Mouse (Mus musculus): ENCODE data around the gene Smurf2. TPM values are rescaled to one million over a fixed set of nuclear protein-coding genes. Genes with fewer than 3 reads are reported as not detected.
A peak's percentile ranks its signal among the peaks of the same experiment; 100 is the strongest.
"Not testable (repeated sequence)": the region's sequence is repeated elsewhere in the genome, so short reads cannot be mapped to it uniquely, and the experiment has no call there.

The Smurf2 gene
- polyA plus RNA-seq, 1 experiment from 2014 or later = 16.5 TPM

DNA sequence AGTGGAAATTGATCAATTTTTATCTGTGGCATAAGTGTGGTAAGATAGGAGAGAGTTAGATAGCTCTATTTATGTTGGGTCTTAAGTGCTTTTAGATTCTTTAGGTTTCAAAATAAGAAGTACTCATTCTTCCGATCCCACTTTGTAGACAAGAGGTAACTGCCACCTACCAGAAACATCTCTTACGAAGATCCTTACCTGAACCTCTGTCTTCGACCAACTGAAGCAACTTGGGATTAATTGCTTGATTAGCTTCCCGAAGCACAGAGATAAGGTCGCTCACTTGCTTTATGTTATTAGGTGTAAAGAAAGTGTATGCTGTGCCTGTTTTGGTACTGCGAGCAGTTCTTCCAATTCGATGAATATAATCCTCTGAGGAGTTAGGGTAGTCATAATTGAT lies 138.2 kb downstream of the Smurf2 start:
- H3K4me2 ChIP-seq; H3K27me3 ChIP-seq; H3K9me3 ChIP-seq; H3K4me3 ChIP-seq; H3K27ac ChIP-seq; ATAC-seq (ENCODE audit: insufficient number of reproducible peaks, insufficient read depth, low FRiP score, low TSS enrichment, low read depth); H3K9ac ChIP-seq: not testable (repeated sequence)
- Histone ChIP-seq H3K4me1 (peaks cover 24% of the 10 kb centered on the region), H3K36me3 (peaks cover 58% of the 10 kb centered on the region)
- WGBS = 92% methylated on average over 7 of the region's 7 CpGs

DNA sequence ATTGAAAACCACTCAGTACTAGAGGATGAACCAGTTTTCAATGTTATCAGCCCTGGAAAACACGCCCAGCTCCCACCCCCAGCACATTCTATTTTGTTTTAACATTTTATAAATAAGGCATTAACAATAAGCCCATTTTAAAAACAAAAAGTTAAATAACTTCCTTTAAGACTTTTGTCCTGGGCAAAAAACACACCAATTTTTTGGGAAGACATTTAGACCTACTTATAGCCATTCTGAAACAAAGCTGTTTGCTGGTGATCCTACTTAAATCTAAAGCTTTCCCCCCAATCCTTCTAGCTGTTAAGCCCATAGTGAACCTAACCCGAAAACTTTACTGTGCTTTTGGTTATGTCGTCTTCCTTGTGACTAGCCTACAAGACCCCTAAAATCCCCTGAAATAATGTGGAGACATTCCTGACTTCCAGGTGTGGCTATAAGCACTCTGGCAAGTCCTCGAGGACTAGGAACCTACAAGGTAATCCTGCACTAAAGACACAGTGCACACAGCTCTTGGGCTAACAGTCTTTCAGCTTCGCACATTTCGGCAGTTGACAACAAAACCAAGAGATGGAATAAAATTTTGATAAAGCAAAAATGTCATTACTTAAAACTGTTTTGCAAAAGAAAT lies 139.8 kb downstream of the Smurf2 start:
- H3K4me1 ChIP-seq = peaks cover 19% of the 10 kb centered on the region
- WGBS = 78% methylated on average over 6 of the region's 6 CpGs
- no peaks in the 10 kb centered on the region for H3K27me3 ChIP-seq
- peak overlapping the region; percentile 18; the same call in 1 of the 2 replicates for H3K4me2 ChIP-seq
- ATAC-seq (ENCODE audit: insufficient number of reproducible peaks, insufficient read depth, low FRiP score, low TSS enrichment, low read depth) = no peak
- no peak overlapping the region for H3K4me3 ChIP-seq
- H3K27ac ChIP-seq = no peak overlapping the region
- no peaks in the 10 kb centered on the region for H3K9me3 ChIP-seq
- no peak overlapping the region for H3K9ac ChIP-seq
- H3K36me3 ChIP-seq = peaks cover 59% of the 10 kb centered on the region

DNA sequence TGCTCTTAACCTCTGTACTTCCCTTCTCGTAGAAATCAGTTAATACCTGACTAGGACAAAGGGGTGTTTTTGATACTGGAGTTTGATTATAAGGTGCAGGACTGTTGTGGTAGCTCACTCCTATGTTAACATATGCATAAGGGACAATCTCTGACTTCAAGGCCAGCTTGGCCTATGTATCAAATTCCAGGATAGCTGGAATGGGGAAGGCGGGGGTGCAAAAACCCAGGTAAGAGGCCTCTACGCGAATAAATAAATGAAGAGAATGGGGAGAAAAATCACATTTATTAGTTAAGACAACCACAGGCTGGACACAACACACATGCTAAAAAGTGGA lies 140.5 kb downstream of the Smurf2 start:
- WGBS = 65% methylated on average over 4 of the region's 4 CpGs
- peak overlapping the region; percentile 65 for H3K4me2 ChIP-seq
- H3K27me3 ChIP-seq = no peaks in the 10 kb centered on the region
- peak overlapping the region; percentile 99 for H3K27ac ChIP-seq
- H3K4me3 ChIP-seq = peak overlapping the region; percentile 73
- no peak for ATAC-seq (ENCODE audit: insufficient number of reproducible peaks, insufficient read depth, low FRiP score, low TSS enrichment, low read depth)
- peaks cover 59% of the 10 kb centered on the region for H3K36me3 ChIP-seq
- H3K4me1 ChIP-seq = peaks cover 12% of the 10 kb centered on the region
- no peaks in the 10 kb centered on the region for H3K9me3 ChIP-seq
- H3K9ac ChIP-seq = no peak overlapping the region

DNA sequence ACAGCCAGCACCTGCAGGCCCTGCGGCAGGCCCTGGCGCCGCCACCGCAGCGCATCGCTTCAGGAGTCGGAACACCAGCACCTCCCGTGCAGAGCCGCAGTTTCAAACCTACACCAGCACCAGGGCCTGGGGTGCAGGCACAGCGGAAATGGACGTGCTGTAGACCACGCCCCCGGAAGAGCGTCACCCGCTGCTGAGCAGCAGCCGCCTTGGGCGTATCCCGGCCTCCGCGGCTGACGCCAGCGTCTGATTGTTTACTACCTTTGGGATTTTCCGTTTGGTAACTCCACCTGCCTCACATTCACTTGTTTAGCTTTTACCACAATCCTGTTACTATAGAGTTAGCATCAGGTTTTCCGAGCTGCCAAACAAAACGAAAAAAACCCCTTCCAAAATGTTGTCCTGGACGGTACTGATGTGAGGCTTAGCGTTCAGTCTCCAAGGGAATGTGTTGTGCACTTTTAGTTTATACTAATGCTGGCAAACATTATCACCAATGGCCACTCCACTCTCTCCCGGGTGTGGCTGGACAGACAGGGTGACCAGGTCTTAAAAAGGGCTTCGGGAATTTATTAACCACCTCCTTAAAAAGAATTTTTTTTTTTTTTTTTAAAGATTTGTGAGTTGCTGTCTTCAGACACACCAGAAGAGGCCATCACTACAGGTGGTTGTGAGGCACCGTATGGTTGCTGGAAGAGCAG lies 141.0 kb downstream of the Smurf2 start, which contains the start of gene Polg2:
Gene Polg2 (minus strand): TSS at position 150 of the 701 bp plus-strand sequence.
- Histone ChIP-seq H3K27ac (peak within 1 kb of the TSS; percentile 99), H3K36me3 (peaks cover 60% of the 10 kb centered on the region), H3K9ac (peak within 1 kb of the TSS; percentile 89), H3K27me3 (no peaks in the 10 kb centered on the region), H3K9me3 (no peaks in the 10 kb centered on the region), H3K4me3 (peak within 1 kb of the TSS; percentile 73), H3K4me1 (peaks cover 12% of the 10 kb centered on the region), H3K4me2 (peak within 1 kb of the TSS; percentile 65)
- WGBS = 3% methylated on average over 30 of the region's 30 CpGs
- peak; percentile 97 for ATAC-seq (ENCODE audit: insufficient number of reproducible peaks, insufficient read depth, low FRiP score, low TSS enrichment, low read depth)

DNA sequence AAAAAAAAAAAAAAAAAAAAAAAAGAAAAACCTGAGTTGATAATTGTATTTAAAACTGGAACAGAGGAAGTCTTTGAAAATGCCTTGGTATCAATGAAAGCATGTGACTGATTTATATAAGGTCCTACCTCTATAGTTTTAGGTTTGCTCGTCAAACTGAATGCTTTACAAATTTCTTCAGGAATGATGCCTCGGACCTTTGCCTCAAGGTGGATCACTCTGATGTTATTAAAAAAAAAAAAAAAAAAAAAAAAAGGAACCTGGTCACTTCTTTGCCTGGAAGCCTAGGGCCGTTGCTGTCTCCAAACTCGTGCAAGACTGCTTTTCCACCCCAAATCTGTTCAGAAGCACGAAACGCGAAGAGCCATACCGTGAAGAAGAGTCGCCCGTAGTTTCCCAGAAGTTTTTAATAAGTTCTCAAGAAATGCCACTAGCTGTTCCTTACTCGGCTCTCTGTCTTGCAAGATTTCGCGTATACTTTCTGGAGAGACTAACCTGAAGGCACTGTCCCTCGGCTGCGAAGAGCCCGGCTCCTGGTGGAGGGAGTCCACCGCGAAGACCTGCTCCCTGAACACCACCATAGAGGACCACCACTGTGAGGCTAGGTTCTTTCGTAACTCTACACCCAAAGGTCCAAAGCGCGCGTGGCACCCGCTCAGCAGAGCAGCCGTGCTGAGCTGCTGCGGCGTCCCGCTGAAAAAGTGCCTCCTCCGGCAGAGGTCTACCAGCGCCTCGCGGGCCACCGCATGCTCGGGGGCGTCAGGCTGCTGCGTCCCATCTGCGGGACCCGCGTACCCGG lies 141.7 kb downstream of the Smurf2 start:
- Histone ChIP-seq H3K9ac (peak overlapping the region; percentile 89), H3K4me3 (peak overlapping the region; percentile 73), H3K9me3 (no peaks in the 10 kb centered on the region), H3K4me1 (peaks cover 12% of the 10 kb centered on the region), H3K36me3 (peaks cover 60% of the 10 kb centered on the region), H3K27ac (peak overlapping the region; percentile 99), H3K4me2 (peak overlapping the region; percentile 65), H3K27me3 (no peaks in the 10 kb centered on the region)
- peak; percentile 81 for ATAC-seq (ENCODE audit: insufficient number of reproducible peaks, insufficient read depth, low FRiP score, low TSS enrichment, low read depth)
- 2% methylated on average over 39 of the region's 39 CpGs for WGBS

DNA sequence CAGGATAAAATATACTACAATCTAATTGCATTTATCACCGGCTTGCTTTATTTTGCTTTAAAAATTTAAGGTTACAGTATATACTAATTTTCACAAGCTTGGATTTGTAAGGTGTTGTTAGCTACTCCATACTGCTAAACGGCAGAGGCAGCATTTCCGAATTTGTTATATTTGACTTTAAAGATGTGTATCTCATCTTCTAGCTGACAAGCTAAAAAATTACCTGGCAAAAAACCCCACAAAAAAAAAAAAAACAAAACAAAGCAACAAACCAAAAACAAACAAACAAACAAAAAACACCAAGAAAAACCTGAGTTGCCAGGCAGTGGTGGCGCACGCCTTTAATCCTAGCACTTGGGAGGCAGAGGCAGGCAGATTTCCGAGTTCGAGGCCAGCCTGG lies 142.4 kb downstream of the Smurf2 start:
- H3K9me3 ChIP-seq = no peaks in the 10 kb centered on the region
- no peaks in the 10 kb centered on the region for H3K27me3 ChIP-seq
- peaks cover 12% of the 10 kb centered on the region for H3K4me1 ChIP-seq
- WGBS = 94% methylated on average over 7 of the region's 7 CpGs
- no peak overlapping the region for H3K27ac ChIP-seq
- H3K4me2 ChIP-seq = peak overlapping the region; percentile 65
- peak overlapping the region; percentile 73 for H3K4me3 ChIP-seq
- no peak overlapping the region; the same call in 1 of the 2 replicates for H3K9ac ChIP-seq
- ATAC-seq (ENCODE audit: insufficient number of reproducible peaks, insufficient read depth, low FRiP score, low TSS enrichment, low read depth) = no peak
- peaks cover 60% of the 10 kb centered on the region for H3K36me3 ChIP-seq

DNA sequence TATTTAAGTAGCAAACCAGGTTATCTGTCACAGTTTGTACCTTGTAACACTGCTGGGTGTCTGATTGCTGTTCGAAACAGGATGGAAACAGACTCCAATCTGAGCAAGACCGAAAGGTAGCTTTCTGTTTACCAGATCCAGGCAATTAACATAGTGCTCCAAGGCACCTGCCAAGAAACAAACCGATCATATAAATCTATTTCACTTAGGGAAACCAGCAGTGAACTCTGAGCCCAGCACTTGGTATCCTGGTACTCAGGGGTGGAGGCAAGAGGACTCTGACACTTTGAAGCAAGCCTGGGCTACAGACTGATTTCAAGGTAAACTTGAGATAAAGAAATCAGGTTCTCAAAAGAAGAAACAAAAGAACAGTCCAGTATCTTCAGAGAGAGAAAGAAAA lies 143.1 kb downstream of the Smurf2 start:
- no peaks in the 10 kb centered on the region for H3K27me3 ChIP-seq
- no peaks in the 10 kb centered on the region for H3K9me3 ChIP-seq
- H3K27ac ChIP-seq = no peak overlapping the region
- peak overlapping the region; percentile 65; the same call in 1 of the 2 replicates for H3K4me2 ChIP-seq
- peaks cover 12% of the 10 kb centered on the region for H3K4me1 ChIP-seq
- WGBS = 90% methylated on average over 3 of the region's 3 CpGs
- ATAC-seq (ENCODE audit: insufficient number of reproducible peaks, insufficient read depth, low FRiP score, low TSS enrichment, low read depth) = no peak
- H3K4me3 ChIP-seq = no peak overlapping the region
- peak overlapping the region; percentile 32; the same call in 1 of the 2 replicates for H3K9ac ChIP-seq
- H3K36me3 ChIP-seq = peaks cover 60% of the 10 kb centered on the region

DNA sequence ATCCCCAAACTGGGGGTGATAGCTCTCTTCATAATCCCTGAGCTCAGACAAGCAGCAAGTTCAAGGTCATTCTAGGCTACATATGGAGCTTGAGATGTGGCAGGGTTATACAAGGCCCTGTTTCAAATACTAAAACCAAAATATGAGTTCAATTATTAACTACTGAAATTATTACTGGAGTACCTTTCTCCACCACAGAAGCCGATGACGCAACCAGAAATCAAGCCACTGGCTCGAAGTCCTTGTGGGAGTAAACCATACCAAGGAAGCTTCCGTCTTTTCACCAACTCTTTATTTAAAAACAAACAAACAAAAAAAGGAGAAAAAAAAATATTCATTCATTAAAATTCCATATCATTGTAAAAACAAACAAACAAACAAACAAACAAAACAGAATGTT lies 143.6 kb downstream of the Smurf2 start:
- peaks cover 12% of the 10 kb centered on the region for H3K4me1 ChIP-seq
- H3K9ac ChIP-seq = no peak overlapping the region
- H3K27ac ChIP-seq = no peak overlapping the region
- ATAC-seq (ENCODE audit: insufficient number of reproducible peaks, insufficient read depth, low FRiP score, low TSS enrichment, low read depth) = no peak
- no peak overlapping the region for H3K4me3 ChIP-seq
- H3K4me2 ChIP-seq = no peak overlapping the region
- no peaks in the 10 kb centered on the region for H3K27me3 ChIP-seq
- WGBS = 92% methylated on average over 4 of the region's 4 CpGs
- no peaks in the 10 kb centered on the region for H3K9me3 ChIP-seq
- peaks cover 60% of the 10 kb centered on the region for H3K36me3 ChIP-seq

DNA sequence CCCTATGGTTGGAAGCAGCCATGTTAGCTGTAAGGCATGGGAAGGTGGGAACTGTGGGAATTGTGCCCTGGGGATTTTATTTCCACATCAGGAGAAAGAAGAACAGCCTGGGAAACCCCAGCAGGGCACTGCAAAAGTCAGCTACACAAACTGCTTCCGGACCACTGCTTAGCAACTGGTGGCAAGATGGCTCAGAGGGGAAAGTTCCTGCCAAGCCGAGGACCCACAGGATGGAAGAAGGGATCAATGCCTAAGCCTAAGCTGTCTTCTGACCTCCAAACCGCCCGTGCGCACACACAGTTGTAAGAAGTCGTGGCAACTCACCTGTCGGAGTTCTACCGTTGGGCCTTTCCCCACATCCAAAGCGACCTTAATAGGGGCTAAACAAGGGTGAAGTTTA lies 147.5 kb downstream of the Smurf2 start:
- Histone ChIP-seq H3K9me3 (no peaks in the 10 kb centered on the region), H3K27ac (no peak overlapping the region), H3K4me3 (no peak overlapping the region), H3K9ac (no peak overlapping the region), H3K27me3 (no peaks in the 10 kb centered on the region), H3K4me2 (no peak overlapping the region), H3K4me1 (peaks cover 8% of the 10 kb centered on the region), H3K36me3 (peaks cover 83% of the 10 kb centered on the region)
- no peak for ATAC-seq (ENCODE audit: insufficient number of reproducible peaks, insufficient read depth, low FRiP score, low TSS enrichment, low read depth)
- WGBS = 94% methylated on average over 9 of the region's 9 CpGs

DNA sequence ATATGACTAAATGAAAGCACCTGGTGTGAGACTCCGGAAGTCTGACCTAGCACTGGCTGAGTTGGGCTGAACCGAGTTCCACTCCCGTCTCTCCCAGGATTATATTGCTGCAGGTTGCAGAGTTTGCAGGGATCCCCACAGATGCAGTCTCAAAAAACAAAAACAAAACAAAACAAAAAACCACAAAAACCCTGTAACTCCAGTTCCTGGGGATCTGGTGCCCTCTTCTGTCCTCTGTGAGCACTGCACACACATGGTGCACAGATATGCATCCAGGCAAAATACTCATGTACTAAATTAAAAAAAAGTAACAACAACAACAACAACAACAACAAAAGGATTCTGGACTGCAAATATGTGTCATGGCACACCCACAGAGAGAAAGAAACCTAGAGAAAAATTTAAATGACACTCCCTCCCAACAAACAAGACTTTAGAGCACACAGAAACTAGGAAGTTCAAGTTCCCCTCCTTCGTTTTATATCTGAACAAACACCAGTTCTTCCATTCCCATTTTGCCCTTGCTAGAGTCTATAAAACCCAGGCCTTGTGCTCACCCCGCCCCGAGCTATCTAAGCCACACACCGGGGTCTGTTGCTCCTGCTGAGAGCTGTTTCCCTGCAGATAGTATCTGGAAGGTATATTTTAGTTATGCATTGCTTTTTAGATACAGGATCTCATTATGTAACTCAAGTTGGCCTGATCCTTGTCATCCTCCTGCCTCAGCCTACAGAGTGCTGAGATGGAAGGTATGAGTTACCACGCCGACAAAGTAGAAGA lies 150.1 kb downstream of the Smurf2 start:
- Histone ChIP-seq H3K4me3 (no peak overlapping the region), H3K9ac (no peak overlapping the region), H3K9me3 (peaks cover 3% of the 10 kb centered on the region; the same call in 1 of the 2 replicates), H3K4me1 (no peaks in the 10 kb centered on the region), H3K4me2 (no peak overlapping the region), H3K27ac (no peak overlapping the region), H3K27me3 (no peaks in the 10 kb centered on the region), H3K36me3 (peaks cover 93% of the 10 kb centered on the region)
- ATAC-seq (ENCODE audit: insufficient number of reproducible peaks, insufficient read depth, low FRiP score, low TSS enrichment, low read depth) = no peak
- WGBS = 92% methylated on average over 9 of the region's 9 CpGs
